Mouse (Mus musculus) kidney, embryonic 15.5 days (tissue): Measurements from ENCODE around the gene Cstad. TPM values are rescaled to one million over a fixed set of nuclear protein-coding genes. Genes with fewer than 3 reads are reported as not detected.

ENCODE experiments used
- ATAC-seq: fragments of 200-750 bp; cut with Nextera tagmentation; replicated peaks from 2 replicates; pipeline ENCODE4 v1.8.0; 2017; ENCODE audit warnings: moderate TSS enrichment; ENCODE audit not compliant: low FRiP score
- H3K27ac ChIP-seq: fragments of 300-500 bp; sonication (generic); 2 replicates; pipeline ENCODE4 v1.5.1; 2015; ENCODE audit warnings: mild to moderate bottlenecking, inconsistent platforms
- H3K27me3 ChIP-seq: fragments of 300-500 bp; sonication (generic); 2 replicates; pipeline ENCODE4 v1.6.1; 2015; ENCODE audit warnings: inconsistent platforms
- H3K36me3 ChIP-seq: fragments of 300-500 bp; sonication (generic); 2 replicates; pipeline ENCODE4 v1.6.1; 2015; ENCODE audit warnings: inconsistent platforms
- H3K4me1 ChIP-seq: fragments of 300-500 bp; sonication (generic); 2 replicates; pipeline ENCODE4 v1.6.1; 2015; ENCODE audit warnings: inconsistent platforms
- H3K4me2 ChIP-seq: fragments of 300-500 bp; sonication (generic); 2 replicates; pipeline ENCODE4 v1.6.1; 2015; ENCODE audit warnings: moderate library complexity, mild to moderate bottlenecking, inconsistent platforms
- H3K4me3 ChIP-seq: fragments of 300-500 bp; sonication (generic); replicated peaks from 2 replicates; pipeline ENCODE4 v1.5.1; 2015; ENCODE audit warnings: mild to moderate bottlenecking, inconsistent platforms
- H3K9ac ChIP-seq: fragments of 300-500 bp; sonication (generic); 2 replicates; pipeline ENCODE4 v1.6.1; 2015; ENCODE audit warnings: mild to moderate bottlenecking, inconsistent platforms
- H3K9me3 ChIP-seq: fragments of 300-500 bp; sonication (generic); replicated peaks from 2 replicates; pipeline ENCODE4 v1.6.1; 2016; ENCODE audit warnings: inconsistent platforms
- WGBS: fragments of 180-500 bp; shearing (Covaris S2); methylation state at CpG from one replicate; pipeline ENCODE4 v1.1.7; 2015; ENCODE audit warnings: mixed read lengths; 5-methylcytosine and 5-hydroxymethylcytosine counted together
- polyA plus RNA-seq: library from polyadenylated mRNA; unstranded; fragments of >200 nt; fragmentation: Nextera tagmentation; extraction: Ambion mirVana; gene quantifications from 2 replicates; pipeline ENCODE4 v1.2.1, GENCODE M21; 2015

The Cstad gene
- polyA plus RNA-seq, 1 experiment from 2014 or later = 1.8 TPM

DNA sequence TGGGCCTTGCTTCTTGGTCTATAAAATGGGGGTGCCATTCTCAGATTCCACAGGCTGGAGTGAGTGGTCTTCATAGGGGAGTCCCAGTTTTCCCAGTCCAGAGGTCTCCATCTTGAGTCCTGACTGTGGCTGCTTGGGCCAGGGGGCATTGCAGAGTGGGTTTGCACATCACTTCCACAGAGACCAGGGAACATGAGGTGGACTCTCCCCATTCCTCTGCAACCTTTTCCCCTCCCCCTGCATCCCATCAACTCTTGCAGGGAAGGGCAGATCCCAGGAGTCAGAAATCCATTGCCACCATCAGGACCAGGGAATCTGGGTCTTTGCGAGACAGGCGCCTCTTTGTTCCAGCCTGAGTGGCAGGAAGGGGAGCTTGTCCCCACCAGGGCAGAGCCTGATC, 21.0 kb downstream of the Cstad start:
- no peaks in the 10 kb centered on the region for H3K36me3 ChIP-seq
- H3K4me1 ChIP-seq = peaks cover 43% of the 10 kb centered on the region
- no peak overlapping the region for H3K4me3 ChIP-seq
- no peak for ATAC-seq
- H3K4me2 ChIP-seq = no peak overlapping the region
- 76% methylated on average over 2 of the region's 2 CpGs for WGBS
- no peak overlapping the region for H3K9ac ChIP-seq
- H3K27me3 ChIP-seq = no peaks in the 10 kb centered on the region
- peak overlapping the region; percentile 51; the same call in 1 of the 2 replicates for H3K27ac ChIP-seq
- no peaks in the 10 kb centered on the region for H3K9me3 ChIP-seq

DNA sequence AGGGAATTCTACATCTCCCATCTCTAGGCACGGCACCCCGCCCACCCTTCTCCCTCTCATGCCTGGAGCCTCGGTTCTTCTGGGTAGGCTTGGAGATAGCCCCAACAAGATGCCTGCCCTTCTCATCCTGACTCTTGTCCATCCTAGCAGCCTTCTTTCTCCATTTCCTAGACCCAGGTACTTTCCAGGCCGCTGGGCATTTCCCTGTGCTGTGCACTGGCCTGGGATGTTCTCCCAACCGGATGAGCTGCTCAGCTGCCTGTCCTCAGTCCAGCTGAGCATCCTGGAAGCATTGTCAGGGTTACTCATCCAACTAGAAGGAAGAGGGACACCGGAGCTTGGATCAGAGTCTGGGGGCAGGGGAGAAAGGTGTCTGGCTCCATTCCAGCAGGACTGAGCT, 21.6 kb downstream of the Cstad start:
- WGBS = 62% methylated on average over 6 of the region's 6 CpGs

DNA sequence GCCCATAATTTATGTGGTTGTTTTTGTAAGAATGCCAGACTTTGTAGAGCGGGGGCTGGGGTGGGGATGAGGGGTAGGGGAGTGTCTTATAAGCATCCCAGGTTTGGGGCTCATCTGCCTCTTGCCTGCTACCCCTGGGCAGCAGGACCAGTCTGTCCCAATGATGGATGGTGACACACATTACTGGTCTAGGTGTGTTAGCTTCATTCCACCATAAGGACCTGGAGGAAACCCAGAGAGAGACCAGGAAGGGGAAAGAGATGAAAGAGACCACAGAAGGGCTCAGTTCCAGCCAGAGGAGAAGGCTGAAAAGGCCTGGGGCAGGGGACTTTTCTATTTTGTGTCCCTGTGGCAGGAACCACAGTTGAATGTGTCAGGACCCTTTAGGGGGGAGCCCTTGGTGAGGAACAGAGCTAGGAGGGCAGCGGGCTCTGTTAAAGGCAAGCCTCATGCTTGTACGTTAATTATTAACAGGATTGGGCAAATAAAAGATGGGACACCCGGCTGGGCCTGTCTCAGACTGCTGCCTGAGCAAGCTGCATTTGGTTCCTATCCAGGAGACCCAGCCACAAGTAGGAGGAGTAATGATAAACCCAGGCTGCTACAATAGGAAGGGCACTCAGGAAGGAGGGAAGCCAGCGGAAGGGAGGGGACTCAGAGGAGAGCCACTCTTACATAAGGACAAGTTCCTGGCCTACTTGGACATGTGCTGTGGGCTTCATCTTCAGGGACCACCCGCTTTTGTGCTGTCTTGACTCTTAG, 23.8 kb downstream of the Cstad start:
- H3K27ac ChIP-seq = peak overlapping the region; percentile 95
- H3K9me3 ChIP-seq = no peaks in the 10 kb centered on the region
- peaks cover 44% of the 10 kb centered on the region for H3K4me1 ChIP-seq
- no peak overlapping the region for H3K4me3 ChIP-seq
- 47% methylated on average over 6 of the region's 6 CpGs for WGBS
- no peaks in the 10 kb centered on the region for H3K36me3 ChIP-seq
- no peak overlapping the region for H3K9ac ChIP-seq
- H3K27me3 ChIP-seq = no peaks in the 10 kb centered on the region
- ATAC-seq = peak; percentile 81
- H3K4me2 ChIP-seq = peak overlapping the region; percentile 30; the same call in 1 of the 2 replicates

More for the DNA sequence above, 21.6 kb downstream of the Cstad start:
- peaks cover 43% of the 10 kb centered on the region for H3K4me1 ChIP-seq
- H3K27ac ChIP-seq = peak overlapping the region; percentile 51; the same call in 1 of the 2 replicates
- H3K9ac ChIP-seq = no peak overlapping the region
- H3K36me3 ChIP-seq = no peaks in the 10 kb centered on the region
- no peak overlapping the region for H3K4me3 ChIP-seq
- no peak for ATAC-seq
- H3K9me3 ChIP-seq = no peaks in the 10 kb centered on the region
- no peaks in the 10 kb centered on the region for H3K27me3 ChIP-seq
- no peak overlapping the region for H3K4me2 ChIP-seq

GRCm38 (mm10) chr2:30623873-30624272, 29.0 kb downstream of the Cstad start:
- Histone ChIP-seq H3K4me2 (no peak overlapping the region), H3K9ac (no peak overlapping the region), H3K4me3 (no peak overlapping the region), H3K27ac (peak overlapping the region; percentile 24; the same call in 1 of the 2 replicates), H3K27me3 (no peaks in the 10 kb centered on the region), H3K36me3 (no peaks in the 10 kb centered on the region), H3K4me1 (peaks cover 24% of the 10 kb centered on the region), H3K9me3 (no peaks in the 10 kb centered on the region)
- WGBS = 39% methylated on average over 10 of the region's 10 CpGs
- ATAC-seq = no peak

DNA sequence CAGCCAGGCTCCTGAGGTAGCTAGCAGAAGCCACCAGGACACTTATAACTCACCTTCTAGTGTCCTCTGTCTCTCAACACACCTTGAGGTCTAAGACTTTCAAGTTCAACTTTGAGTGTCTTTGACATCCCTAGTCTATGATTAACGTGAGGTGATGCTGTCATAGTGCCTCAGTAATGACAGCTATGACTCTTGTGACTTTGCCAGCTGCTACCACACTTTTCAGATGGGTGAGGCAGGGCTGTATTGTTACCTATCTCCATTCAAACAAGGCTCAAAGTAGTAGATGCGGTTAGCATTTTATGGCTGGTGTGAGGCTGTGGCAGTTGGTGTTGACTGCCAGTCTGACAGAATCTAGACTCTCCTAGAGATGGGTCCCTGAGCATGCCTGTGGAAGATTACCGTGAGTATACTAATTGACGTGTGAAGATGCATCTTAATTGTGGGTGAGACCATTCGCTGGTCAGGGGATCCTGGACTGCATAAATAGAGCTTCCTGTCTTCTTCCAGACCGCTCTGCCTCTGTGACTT, 30.5 kb downstream of the Cstad start:
- Histone ChIP-seq H3K4me1 (peaks cover 28% of the 10 kb centered on the region), H3K36me3 (no peaks in the 10 kb centered on the region), H3K27ac (peak overlapping the region; percentile 1; the same call in 1 of the 2 replicates), H3K27me3 (no peaks in the 10 kb centered on the region), H3K4me3 (no peak overlapping the region), H3K4me2 (no peak overlapping the region), H3K9ac (no peak overlapping the region), H3K9me3 (no peaks in the 10 kb centered on the region)
- 71% methylated on average over 6 of the region's 6 CpGs for WGBS
- no peak for ATAC-seq

DNA sequence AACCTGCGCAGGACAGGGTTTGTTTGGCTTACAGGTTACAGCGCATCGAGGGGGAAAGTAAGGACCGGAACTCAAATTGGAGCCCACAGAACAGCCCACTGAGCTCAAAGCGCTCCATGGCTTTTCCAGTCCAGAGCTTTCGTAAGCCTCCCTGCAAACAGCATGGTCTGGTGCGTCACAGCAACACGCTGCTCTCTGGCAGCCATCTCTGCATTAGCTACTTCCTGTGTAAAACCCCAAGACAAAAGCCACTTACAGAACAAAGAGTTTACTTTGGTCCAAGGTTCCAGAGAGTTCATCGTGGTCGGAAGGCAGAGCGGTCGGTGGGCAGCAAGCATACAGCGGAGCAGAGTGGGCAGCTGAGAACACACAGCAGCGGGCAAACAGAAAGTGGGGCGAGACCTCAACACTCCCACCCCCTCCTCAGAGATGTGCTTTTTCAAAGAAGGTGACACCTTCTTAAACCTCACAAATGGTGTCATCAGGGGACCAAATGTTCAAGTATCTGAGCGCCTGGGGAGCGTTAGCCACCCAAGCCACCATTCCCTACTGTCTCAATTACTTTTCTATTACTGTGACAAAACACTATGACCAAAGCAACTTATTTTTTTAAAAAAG, 31.3 kb downstream of the Cstad start:
- no peak for ATAC-seq

DNA sequence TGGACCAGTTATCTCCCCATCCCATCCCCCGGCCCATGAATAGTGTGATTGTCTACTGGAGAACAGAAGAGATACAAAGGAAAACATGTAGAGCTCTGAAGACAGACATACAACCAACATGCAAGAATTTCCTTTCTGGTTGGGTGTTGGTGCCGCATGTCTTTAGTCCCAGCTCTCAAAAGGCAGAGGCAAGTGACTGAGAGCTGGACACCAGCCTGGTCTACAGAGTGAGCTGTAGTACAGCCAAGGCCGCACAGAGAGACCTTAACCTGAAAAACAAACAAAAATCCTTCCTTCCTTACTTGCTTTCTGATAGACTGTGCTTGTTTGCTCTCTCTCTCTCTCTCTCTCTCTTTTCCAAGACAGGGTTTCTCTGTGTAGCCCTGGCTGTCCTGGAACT, 32.5 kb downstream of the Cstad start:
- no peak overlapping the region for H3K4me2 ChIP-seq
- no peak for ATAC-seq
- H3K36me3 ChIP-seq = no peaks in the 10 kb centered on the region
- no peak overlapping the region for H3K4me3 ChIP-seq
- no peak overlapping the region for H3K9ac ChIP-seq
- peaks cover 21% of the 10 kb centered on the region for H3K4me1 ChIP-seq
- no peak overlapping the region for H3K27ac ChIP-seq
- H3K9me3 ChIP-seq = no peaks in the 10 kb centered on the region
- H3K27me3 ChIP-seq = no peaks in the 10 kb centered on the region
- WGBS = 91% methylated on average over 3 of the region's 3 CpGs

More for the DNA sequence above, 31.3 kb downstream of the Cstad start:
- H3K9ac ChIP-seq = no peak overlapping the region
- no peaks in the 10 kb centered on the region for H3K27me3 ChIP-seq
- WGBS = 44% methylated on average over 17 of the region's 17 CpGs
- no peaks in the 10 kb centered on the region for H3K36me3 ChIP-seq
- peak overlapping the region; percentile 1; the same call in 1 of the 2 replicates for H3K27ac ChIP-seq
- H3K9me3 ChIP-seq = no peaks in the 10 kb centered on the region
- H3K4me3 ChIP-seq = no peak overlapping the region
- H3K4me1 ChIP-seq = peaks cover 28% of the 10 kb centered on the region
- no peak overlapping the region for H3K4me2 ChIP-seq

DNA sequence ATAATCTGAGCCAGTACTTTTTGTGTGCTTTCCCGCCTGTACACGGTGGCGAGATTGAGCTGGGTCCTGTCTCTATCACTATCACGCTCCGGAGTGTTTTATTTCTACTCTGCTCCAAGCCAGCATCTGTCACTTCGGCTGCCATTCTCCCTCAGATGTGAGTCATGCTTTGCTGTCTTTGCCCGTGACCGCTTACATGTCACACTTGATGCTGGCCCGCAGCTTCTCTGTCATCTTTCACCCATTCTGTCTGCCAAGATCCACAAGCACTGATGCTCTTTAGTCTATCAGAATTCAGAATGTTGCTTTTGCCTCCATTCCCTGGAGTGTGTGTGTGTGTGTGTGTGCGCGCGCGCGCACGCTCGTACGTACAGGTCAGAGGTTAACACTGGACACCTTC, 33.5 kb downstream of the Cstad start:
- Histone ChIP-seq H3K4me3 (no peak overlapping the region), H3K9ac (no peak overlapping the region), H3K27ac (no peak overlapping the region), H3K4me2 (no peak overlapping the region), H3K27me3 (no peaks in the 10 kb centered on the region), H3K36me3 (no peaks in the 10 kb centered on the region), H3K9me3 (no peaks in the 10 kb centered on the region), H3K4me1 (peaks cover 21% of the 10 kb centered on the region)
- ATAC-seq = no peak
- WGBS = 86% methylated on average over 17 of the region's 17 CpGs

GRCm38 (mm10) chr2:30629038-30629761, 34.4 kb downstream of the Cstad start:
- no peaks in the 10 kb centered on the region for H3K9me3 ChIP-seq
- no peaks in the 10 kb centered on the region for H3K36me3 ChIP-seq
- ATAC-seq = no peak
- no peaks in the 10 kb centered on the region for H3K27me3 ChIP-seq
- 51% methylated on average over 14 of the region's 14 CpGs for WGBS
- H3K9ac ChIP-seq = no peak overlapping the region
- 0 out of 2 replicates have a peak overlapping the region, but pooled peaks have one; percentile 33 for H3K27ac ChIP-seq
- no peak overlapping the region for H3K4me3 ChIP-seq
- peaks cover 18% of the 10 kb centered on the region for H3K4me1 ChIP-seq
- no peak overlapping the region for H3K4me2 ChIP-seq

DNA sequence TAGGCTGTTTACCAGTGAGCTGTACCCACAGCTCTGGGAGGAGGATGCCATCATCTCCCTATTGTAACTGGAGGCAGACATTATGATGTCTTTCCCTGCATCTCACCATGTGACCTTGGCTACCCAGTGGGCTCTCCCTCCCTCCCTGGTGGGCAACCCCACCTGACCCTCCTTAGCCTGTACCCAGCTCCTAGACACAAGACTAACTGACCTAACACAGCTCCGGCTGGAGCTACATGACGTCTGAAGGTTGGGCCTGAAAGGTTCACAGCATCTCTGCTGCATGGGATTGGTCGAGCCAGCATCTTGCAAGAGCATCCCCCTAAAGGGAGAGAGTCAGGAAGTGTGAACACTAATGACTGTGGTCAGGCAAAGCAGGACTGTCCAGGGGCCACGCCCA, 35.0 kb downstream of the Cstad start:
- 0 out of 2 replicates have a peak, but pooled peaks have one; percentile 22 for ATAC-seq
- Histone ChIP-seq H3K27me3 (no peaks in the 10 kb centered on the region), H3K27ac (no peak overlapping the region), H3K9me3 (no peaks in the 10 kb centered on the region), H3K9ac (no peak overlapping the region), H3K4me3 (no peak overlapping the region), H3K36me3 (no peaks in the 10 kb centered on the region), H3K4me1 (peaks cover 18% of the 10 kb centered on the region), H3K4me2 (no peak overlapping the region)
- 47% methylated on average over 4 of the region's 4 CpGs for whole genome bisulfite sequencing

DNA sequence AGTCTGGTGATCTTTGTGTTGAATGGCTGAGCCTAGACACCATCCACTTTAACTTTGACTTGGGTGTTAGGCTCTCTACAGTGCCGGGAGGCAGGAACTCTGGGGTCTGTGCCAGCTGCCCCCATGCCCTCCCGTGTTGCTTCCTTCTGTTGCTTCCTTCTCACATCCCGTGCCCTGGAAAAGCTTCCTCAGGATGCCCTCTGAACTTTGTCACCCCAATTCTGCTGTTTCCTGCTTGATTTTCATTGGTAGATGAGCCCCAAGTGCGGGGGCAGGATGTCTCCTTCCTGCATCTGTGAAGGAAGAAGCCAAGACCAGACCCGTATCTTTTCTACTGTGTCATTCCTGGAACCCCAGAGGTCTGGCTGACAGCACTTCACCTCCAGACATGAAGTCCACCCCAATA, 41.4 kb downstream of the Cstad start:
- ATAC-seq = no peak
- no peaks in the 10 kb centered on the region for H3K9me3 ChIP-seq
- WGBS = 56% methylated on average over 5 of the region's 5 CpGs
- H3K9ac ChIP-seq = no peak overlapping the region
- H3K4me1 ChIP-seq = peaks cover 32% of the 10 kb centered on the region
- H3K4me2 ChIP-seq = peak overlapping the region; percentile 7; the same call in 1 of the 2 replicates
- H3K36me3 ChIP-seq = no peaks in the 10 kb centered on the region
- peak overlapping the region; percentile 59 for H3K27ac ChIP-seq
- H3K4me3 ChIP-seq = no peak overlapping the region
- no peaks in the 10 kb centered on the region for H3K27me3 ChIP-seq

GRCm38 (mm10) chr2:30637991-30638390, 43.2 kb downstream of the Cstad start:
- H3K27ac ChIP-seq = no peak overlapping the region
- no peak overlapping the region for H3K4me3 ChIP-seq
- H3K4me1 ChIP-seq = peaks cover 39% of the 10 kb centered on the region
- ATAC-seq = no peak
- H3K9ac ChIP-seq = no peak overlapping the region
- no peaks in the 10 kb centered on the region for H3K9me3 ChIP-seq
- H3K4me2 ChIP-seq = no peak overlapping the region
- 89% methylated on average over 6 of the region's 6 CpGs for WGBS
- H3K27me3 ChIP-seq = no peaks in the 10 kb centered on the region
- no peaks in the 10 kb centered on the region for H3K36me3 ChIP-seq
